Mouse (Mus musculus): Measurements from ENCODE around the gene Ankrd53.

Ankrd53 gene

DNA sequence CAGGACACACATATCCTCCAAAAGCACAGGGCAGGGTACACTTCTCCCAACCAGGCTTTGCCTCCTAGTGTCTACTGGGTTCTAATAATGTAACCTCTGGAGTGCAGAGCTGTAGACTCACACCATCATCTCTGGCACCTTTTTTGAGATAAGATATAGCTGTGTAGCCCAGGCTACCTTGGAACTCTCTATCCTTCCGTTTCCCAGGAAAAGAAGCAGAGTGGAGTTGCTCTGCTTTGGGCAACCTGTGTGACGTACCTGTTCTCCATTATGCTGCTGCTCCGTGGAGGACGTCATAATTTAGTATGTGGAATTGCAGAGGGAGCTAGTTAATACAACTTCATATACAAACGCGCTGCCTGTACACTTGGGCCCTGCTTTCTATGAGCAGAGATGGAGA is at the start of gene Ankrd53:
TSS of gene Ankrd53 (plus strand) at position 301 of the 400 bp plus-strand sequence.
- ATAC-seq (ENCODE audit: insufficient number of reproducible peaks, low FRiP score, low TSS enrichment): no peak

DNA sequence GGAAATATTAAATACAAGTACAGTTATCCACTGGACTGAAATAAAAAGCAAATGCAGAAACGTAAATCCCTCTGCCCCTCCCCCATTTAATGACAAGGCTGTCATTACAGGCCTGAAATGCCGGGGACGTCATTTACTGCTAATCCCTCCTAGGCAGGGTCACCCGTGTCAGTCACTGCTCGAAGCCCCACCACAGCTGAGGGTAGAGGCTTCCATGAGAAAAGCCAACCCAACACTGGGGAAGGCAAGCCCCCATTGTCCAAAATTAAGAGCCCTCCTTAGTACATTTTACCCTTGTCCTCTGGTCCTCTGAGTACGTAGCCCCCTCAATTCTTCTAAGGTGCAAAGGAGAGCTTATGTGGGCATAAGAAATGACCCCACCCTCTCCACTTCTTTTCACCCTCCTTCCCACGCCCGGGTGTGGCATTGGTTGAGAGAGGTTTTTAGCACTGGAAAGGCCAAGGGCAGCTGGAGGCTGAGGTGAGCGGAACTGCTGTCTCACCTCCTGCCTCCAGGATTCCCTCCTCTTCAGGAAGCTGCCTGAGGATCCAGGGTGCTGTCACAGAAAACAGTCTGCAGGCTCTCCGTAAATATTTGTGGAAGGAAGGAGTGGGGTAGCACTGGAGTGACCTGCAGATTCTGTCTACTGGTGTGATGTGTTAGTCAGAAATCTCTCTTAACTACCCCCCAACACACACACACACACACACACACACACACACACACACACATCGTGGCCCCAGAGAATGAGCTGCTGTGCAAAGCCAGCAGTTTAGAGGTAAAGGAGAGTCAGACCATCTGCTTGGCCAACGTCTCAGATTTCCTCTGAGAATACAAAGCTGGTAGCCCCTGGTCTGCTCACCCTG is 48.9 kb upstream of the Ankrd53 start:
- ATAC-seq (ENCODE audit: insufficient number of reproducible peaks, low FRiP score, low TSS enrichment): no peak

DNA sequence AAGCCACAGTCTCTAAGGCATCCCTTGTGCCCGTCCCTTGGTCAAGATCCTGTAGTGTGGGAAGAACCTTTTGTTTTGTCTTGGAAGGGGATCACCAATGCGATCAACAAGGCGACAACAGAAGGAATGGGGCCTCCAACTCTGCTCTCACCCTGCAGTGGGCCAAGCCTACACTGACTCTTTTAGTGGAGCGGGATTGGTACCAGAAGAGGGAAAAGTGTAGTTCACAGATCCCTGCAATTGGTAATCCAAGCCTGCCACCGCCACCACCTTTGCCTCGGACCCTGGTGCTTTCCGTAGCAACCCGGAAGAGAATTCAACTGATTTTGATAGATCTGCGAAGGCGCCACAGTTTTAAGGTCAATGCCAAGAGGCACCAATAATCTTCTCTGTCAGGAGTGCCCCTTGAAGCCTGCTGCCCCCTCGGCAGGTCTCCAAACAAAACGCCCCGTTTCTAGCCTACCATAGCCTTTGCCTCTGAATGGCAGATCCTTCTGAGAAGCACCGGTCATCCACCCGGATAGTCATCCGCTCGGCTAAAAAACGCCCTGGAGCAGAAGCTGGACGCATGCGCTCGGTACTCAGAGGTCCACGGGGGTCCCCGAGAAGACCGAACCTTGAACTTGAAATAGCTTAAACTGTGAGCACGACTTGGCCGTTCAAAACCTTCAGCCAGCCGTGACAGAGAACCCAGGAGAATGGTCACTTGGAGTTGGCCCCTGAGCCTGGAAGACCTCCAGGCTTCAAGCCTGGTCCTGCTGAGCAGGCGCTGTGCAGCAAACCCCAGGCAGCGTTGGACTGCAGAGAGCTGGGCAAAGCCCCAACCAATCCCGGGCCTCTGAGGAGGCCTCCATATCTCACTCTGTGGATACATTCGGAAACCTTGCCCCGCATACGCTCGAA is 48.0 kb upstream of the Ankrd53 start:
- ATAC-seq (ENCODE audit: insufficient number of reproducible peaks, low FRiP score, low TSS enrichment): no peak

DNA sequence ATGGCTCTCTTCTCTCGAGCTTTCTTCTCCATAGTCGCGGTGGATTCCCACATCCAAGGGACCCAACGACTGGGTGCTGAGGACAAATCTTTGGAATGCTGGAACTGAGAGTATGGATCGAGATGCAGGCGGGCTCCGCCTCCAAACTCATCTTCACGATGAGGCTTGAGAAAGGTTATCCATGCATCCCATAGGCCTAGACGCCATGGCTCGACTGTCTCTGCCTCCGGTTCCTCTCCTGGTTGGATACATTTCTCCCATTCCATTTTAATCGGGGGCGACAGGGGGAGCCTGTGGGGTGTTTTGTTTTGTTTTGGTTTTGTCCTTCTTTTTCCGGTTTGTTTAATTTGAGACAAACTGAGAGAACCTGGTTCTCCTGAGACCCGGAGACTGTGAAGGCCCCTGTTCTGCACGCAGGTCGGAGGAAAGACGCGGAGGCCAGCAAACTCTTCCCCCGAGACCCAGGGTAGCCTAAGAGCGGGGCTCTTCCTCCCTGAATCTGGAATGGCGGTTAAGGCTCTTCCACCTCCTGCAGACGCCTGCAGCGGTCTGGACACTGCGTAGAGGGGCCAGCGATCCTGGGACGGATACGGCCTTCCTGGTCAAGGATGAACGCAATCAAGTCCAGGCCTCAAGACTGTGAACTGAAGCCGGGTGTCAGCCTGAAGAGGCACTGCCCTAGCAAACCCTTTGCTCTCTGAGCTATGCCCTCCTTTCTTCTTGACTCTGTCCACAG is 46.8 kb upstream of the Ankrd53 start:
- ATAC-seq (ENCODE audit: insufficient number of reproducible peaks, low FRiP score, low TSS enrichment): no peak

DNA sequence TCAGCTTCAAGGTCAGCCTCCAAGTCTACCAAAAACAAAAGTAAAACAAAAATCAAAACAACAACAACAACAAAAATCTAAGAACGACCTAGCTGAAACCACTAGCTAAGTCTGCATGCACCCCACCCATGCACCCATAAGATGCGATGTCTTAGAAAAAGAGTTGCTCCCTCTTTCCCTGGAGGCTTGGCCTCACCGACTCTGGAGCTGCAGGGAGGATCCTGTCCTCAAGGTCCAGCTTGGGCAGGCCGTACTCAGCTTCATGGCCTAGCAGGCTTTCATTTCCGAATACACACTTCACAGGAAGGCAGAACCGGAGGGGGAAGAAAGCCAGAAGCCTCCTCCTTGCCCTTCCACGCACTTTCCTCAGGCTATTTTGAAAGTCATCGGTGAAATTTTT is 45.4 kb upstream of the Ankrd53 start:
- no peak for ATAC-seq (ENCODE audit: insufficient number of reproducible peaks, low FRiP score, low TSS enrichment)

DNA sequence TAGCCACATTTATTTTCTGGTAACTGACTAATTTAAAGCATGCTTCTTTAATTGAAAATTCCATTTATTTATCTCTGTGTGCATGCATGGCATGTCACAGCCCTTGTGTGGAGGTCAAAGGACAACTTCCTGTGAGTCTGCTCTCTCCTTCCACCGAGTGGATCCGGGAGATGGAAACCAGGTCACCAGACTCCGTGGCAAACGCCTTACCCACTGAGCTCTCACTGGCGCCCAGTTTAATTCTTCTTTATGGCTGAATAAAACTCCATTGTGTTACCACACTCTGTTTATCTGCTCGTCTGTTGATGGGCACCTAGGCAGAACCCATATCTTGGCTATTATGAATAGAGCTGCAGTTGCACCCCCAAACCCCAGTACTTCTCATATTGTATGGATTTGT is 39.9 kb upstream of the Ankrd53 start:
- no peak for ATAC-seq (ENCODE audit: insufficient number of reproducible peaks, low FRiP score, low TSS enrichment)

DNA sequence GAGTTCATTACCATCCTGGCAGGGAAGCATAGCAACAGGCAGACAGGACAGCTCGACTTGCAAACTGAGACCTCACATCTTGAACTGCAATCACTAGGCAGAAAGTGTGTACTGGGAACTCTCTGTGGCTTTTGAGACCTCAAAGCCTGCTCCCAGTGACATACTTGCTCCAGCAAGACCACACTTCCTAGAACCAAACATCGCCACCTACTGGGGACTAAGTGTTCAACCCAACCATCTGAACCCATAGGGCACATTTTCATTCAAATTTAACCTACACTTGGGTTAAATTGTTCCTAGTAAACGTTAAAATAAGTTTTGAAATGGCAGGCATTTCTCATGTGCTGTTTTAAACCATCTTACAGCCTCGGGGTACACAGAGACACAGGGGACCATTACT is 35.3 kb upstream of the Ankrd53 start:
- ATAC-seq (ENCODE audit: insufficient number of reproducible peaks, low FRiP score, low TSS enrichment): no peak

DNA sequence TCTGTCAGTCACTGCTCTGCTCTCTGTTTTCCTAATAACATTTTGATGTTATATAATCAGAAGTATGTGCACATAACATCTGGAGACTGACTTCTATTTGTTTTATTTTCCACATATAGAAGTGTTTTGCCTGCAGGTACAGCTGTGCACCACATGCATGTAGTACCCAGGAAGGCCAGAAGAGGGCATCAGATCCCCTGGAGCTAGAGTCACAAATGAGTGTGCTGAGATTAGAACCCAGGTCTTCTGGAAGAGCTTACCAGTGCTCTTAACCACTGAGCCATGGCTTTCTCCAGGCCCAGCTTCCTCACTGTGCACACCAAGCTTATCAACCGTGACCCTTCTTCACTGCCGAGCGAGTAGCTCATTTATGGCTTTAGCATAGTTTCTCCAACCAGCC is 34.0 kb upstream of the Ankrd53 start:
- no peak for ATAC-seq (ENCODE audit: insufficient number of reproducible peaks, low FRiP score, low TSS enrichment)

DNA sequence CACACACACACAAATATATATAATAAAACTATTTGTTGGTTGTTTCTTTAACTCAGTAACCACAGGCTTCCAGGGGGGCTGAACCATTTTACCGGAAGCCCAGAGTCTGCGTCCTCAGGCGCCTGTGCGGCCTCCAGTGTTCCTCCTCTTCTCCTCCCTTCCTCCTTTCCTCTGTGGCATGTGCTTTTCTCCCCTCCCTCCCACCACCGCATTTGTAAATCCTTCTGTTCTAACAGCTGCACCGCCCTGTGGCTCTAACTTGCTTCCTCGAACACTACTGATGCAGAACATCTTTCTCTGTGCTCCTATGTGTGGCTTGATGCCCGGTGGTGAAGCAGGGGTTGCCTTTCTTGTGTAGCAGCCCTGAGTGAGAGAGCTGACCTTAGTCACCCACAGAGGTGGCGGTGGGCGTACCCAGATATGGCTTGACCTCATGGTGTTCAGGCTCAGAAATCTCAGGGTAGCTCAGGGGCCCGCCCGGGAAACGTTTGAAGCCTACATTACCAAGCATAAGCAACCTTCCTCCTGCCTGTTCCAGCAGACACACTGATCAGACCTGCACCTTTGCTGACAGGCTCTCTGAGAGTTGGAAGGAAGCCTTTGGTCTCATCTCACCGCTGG is 33.0 kb upstream of the Ankrd53 start:
- no peak for ATAC-seq (ENCODE audit: insufficient number of reproducible peaks, low FRiP score, low TSS enrichment)

DNA sequence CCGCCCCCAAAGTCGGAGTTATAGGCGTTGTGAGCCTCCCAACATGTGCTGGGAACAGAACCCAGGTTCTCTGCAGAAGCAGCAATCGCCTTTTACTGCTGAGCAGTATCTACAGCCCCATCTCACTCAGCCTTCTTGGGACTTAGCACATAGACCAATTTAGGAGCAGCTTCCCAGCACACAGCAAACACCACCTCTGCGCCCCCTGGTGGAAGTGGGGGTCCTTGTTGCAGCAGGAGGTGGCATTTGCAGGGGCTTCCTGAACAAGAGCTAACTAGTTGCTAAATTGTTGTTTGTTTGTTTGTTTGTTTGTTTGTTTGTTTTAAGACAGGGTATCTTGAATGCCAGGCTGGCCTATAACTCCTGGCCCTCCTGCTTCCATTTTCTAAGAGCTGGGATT is 31.3 kb upstream of the Ankrd53 start:
- ATAC-seq (ENCODE audit: insufficient number of reproducible peaks, low FRiP score, low TSS enrichment): no peak

DNA sequence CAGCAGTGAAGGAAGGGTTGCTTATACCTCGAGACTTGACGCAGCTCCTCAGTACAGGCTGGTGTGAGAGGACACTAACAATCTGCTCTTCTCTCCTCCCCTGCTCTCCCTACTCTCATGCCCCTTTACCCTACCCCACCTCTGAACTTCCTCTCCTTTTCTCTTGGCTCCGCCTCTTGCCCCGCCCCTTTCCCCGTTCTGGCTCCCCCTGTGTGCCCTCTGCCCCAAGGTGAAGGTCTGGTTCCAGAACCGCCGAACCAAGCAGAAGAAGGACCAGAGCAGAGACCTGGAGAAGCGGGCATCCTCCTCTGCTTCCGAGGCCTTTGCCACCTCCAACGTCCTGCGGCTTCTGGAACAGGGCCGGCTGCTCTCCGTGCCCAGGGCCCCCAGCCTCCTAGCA is 25.1 kb upstream of the Ankrd53 start:
- no peak for ATAC-seq (ENCODE audit: insufficient number of reproducible peaks, low FRiP score, low TSS enrichment)

DNA sequence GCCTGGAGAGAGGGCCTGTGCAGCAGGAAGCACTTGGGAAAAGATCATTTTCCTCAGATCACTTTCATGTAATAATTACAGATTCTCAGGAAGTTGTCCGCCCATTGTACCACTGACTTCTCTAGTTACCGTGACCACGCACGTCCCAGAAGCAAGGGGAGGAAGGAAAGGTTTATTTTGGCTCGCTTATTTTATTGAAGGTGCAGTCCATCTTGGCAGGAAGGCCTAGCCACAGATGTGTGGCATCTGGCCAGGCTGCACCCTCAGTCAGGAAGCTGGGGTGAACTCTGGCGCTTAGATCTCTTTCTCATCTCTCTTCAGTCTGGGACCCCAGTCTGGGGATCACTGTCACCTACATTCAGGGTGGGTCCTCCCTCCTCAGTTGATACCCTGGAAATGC is 23.8 kb upstream of the Ankrd53 start:
- no peak for ATAC-seq (ENCODE audit: insufficient number of reproducible peaks, low FRiP score, low TSS enrichment)

DNA sequence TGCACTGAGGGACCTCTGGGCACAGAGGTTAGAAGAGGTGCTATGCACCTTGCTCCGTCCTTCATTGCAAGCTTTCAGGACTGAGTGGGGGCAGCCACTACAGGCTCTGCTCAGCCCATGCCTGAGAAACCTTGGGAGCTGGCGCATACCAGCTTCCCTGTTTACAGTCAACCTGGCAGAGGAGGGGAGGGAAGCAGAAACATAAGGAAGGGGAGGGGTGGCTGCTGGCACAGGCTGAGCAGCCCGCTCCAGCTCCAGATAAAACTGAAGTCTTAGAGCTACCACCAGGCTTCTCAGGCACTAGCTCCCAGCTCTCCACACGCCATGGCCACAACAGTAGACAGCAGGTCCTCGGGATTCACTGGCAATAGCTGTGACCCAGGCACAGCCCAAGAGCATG is 19.7 kb upstream of the Ankrd53 start, which contains the start of gene Atp6v1b1:
TSS of gene Atp6v1b1 (plus strand) at position 230 of the 400 bp plus-strand sequence.
- no peak for ATAC-seq (ENCODE audit: insufficient number of reproducible peaks, low FRiP score, low TSS enrichment)

DNA sequence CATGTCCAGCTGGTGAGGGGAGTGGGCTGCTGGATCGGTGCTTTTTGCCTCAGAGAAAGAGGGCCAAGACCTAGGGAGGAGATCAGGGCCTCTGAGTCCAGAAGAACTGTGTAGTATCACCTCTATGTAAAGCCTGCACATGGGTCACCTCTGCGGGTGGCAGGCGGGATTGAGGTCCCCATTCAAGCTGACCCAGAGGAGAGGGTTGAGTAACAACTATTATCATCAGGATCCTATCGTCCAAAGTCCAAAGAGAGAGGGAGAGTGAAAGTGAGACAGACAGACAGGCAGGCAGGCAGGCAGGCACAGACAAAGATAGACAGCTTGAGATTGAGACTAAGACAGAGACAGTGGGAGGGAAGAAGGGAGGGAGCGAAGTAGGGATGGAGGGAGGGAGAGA is 19.2 kb upstream of the Ankrd53 start:
- no peak for ATAC-seq (ENCODE audit: insufficient number of reproducible peaks, low FRiP score, low TSS enrichment)

DNA sequence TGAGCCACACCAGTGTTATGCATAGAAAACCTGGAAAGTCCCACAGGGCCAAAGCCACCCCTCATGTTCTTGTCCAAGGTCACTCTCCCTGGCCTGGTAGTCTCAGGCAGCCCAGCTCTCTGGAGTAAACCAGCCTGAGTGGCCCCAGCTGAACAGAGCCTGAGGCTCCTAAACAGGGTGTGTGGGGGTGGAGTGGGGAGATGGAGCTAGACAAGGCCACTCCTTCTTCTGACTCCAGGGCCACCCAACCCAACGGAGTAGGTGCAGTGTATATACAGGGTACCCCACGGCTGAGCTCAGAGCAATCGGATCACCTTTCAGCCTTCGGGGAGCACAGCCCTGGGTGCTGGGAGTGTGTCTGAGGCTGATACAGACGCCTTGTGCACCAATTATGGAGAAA is 18.3 kb upstream of the Ankrd53 start:
- ATAC-seq (ENCODE audit: insufficient number of reproducible peaks, low FRiP score, low TSS enrichment): no peak

DNA sequence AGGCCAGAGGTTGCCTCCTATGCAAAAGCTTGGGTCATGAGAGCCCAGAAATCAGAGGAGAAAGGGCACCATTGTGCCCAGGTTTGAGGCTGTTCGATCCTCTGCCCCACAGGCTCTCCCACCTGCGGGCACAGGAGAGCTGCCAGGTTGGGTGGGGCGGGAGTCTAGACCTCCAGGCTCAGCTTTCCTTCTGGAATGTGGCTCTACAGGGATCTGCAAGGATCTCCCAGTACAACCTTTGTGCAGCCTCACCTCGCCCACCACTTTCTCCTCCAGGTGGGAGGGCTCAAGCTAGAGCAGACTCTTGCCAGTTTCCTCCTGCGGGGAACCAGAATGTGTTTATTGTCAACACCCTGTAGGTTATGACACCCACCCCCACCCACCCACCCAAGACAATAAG is 17.9 kb upstream of the Ankrd53 start:
- no peak for ATAC-seq (ENCODE audit: insufficient number of reproducible peaks, low FRiP score, low TSS enrichment)

DNA sequence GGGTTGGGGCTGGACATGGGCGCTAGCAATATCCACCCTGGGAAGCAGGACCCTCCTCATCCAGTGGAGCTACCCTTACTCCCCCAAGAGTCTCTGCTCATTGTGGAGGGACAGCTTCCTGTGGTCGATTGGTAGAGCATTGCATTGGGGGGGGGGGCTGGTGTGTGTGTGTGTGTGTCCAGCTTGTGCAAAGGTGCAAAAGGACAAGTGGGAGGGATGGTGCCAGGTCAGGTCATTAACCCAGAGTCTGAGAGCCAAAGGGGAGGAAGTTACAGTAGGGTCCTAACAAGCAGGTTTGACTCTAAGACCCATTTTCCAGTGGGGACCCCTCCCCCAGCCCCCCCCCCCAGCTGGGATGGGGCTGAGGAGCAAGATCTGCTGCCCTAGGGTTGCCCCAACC is 17.0 kb upstream of the Ankrd53 start:
- no peak for ATAC-seq (ENCODE audit: insufficient number of reproducible peaks, low FRiP score, low TSS enrichment)

DNA sequence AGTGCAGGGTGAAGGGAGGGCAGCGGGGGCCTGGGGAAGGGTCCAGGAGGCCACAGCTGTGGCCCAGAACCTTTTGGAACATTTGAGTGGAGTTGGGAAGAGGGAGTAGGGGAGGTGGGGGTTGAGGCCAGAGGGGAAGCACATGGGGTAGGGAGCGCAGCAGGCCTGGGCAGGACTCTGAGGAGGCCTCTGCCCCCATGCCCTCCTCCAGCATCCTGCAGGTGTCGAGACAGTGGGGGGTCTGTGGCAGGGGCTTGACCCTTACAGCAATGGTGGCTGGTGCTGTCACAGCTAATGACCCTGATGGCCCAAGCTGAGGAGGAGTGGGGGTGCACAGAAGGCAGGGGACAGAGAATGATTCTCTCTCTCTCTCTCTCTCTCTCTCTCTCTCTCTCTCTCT is 13.2 kb upstream of the Ankrd53 start:
- ATAC-seq (ENCODE audit: insufficient number of reproducible peaks, low FRiP score, low TSS enrichment): no peak

DNA sequence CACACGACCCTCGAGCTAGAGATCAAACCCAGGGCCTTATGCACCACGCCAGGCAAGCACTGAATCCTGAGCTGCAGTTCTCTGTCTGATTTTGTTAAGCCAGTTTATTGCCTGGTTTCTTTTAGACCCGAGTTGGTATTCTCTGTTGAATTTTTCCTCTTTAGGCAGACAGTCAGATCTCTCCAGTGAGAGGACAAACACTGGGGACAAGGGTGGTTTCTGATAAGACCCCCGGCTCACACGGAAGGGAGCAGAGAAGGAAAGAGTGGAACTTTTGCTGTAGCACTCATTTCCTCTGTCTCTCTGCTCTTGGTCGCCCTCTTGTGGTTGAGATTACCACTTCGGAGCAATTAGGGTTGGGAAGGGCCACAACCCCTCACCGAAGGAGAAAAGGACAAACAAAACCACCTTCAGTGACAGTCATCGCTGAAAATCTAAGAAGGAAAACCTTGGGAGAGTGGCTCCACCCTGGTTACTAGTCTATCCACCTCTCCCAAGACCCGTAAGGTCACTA is 12.2 kb upstream of the Ankrd53 start:
- ATAC-seq (ENCODE audit: insufficient number of reproducible peaks, low FRiP score, low TSS enrichment): no peak

DNA sequence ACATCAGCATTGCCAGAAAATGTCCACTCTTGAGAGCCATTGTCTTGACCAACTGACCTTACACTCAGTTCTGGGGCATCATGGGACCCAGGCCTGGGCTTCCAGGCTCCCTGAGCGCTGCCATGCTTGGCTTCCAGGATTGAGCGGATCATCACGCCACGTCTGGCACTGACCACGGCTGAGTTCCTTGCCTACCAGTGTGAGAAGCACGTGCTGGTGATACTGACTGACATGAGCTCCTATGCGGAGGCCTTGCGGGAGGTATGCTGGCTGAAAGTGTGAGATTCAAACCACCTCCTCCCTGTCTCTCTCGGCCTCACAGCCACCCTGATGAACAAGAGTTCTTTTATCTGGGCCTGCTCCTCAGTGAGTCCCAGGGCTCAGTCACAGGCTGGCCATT is 6.4 kb upstream of the Ankrd53 start:
- ATAC-seq (ENCODE audit: insufficient number of reproducible peaks, low FRiP score, low TSS enrichment): no peak
